Mouse (Mus musculus) midbrain, embryonic 12.5 days (tissue): ENCODE results near the gene Slc19a1. TPM values are rescaled to one million over a fixed set of nuclear protein-coding genes. Genes with fewer than 3 reads are reported as not detected.

ENCODE experiments used
- ATAC-seq: fragments of 200-750 bp; cut with Nextera tagmentation; 2 replicates; pipeline ENCODE4 v1.8.0; 2017; ENCODE audit warnings: low read depth, moderate TSS enrichment, moderate library complexity; ENCODE audit not compliant: low FRiP score
- H3K27ac ChIP-seq: fragments of 300-500 bp; sonication (generic); replicated peaks from 2 replicates; pipeline ENCODE4 v1.5.1; 2016; ENCODE audit warnings: mild to moderate bottlenecking
- H3K27me3 ChIP-seq: fragments of 300-500 bp; sonication (generic); 2 replicates; pipeline ENCODE4 v1.6.1; 2016; ENCODE audit warnings: mild to moderate bottlenecking
- H3K36me3 ChIP-seq: fragments of 300-500 bp; sonication (generic); 2 replicates; pipeline ENCODE4 v1.6.1; 2016
- H3K4me1 ChIP-seq: fragments of 300-500 bp; sonication (generic); 2 replicates; pipeline ENCODE4 v1.6.1; 2016
- H3K4me2 ChIP-seq: fragments of 300-500 bp; sonication (generic); replicated peaks from 2 replicates; pipeline ENCODE4 v1.6.1; 2016; ENCODE audit warnings: mild to moderate bottlenecking, moderate library complexity
- H3K4me3 ChIP-seq: fragments of 300-500 bp; sonication (generic); 2 replicates; pipeline ENCODE4 v1.5.1; 2016; ENCODE audit warnings: mild to moderate bottlenecking
- H3K9ac ChIP-seq: fragments of 300-500 bp; sonication (generic); replicated peaks from 2 replicates; pipeline ENCODE4 v1.6.1; 2016; ENCODE audit warnings: mild to moderate bottlenecking, moderate library complexity
- H3K9me3 ChIP-seq: fragments of 300-500 bp; sonication (generic); 2 replicates; pipeline ENCODE4 v1.6.1; 2016; ENCODE audit warnings: mild to moderate bottlenecking
- WGBS: fragments of 180-500 bp; shearing (Covaris S2); methylation state at CpG from one replicate; pipeline ENCODE4 v1.1.7; 2016; 5-methylcytosine and 5-hydroxymethylcytosine counted together
- polyA plus RNA-seq: library from polyadenylated mRNA; unstranded; fragments of >200 nt; fragmentation: Nextera tagmentation; extraction: Ambion mirVana; gene quantifications from 2 replicates; pipeline ENCODE4 v1.2.1, GENCODE M21; 2016

Gene Slc19a1
- polyA plus RNA-seq, 1 experiment from 2014 or later, result 33.6 TPM

DNA sequence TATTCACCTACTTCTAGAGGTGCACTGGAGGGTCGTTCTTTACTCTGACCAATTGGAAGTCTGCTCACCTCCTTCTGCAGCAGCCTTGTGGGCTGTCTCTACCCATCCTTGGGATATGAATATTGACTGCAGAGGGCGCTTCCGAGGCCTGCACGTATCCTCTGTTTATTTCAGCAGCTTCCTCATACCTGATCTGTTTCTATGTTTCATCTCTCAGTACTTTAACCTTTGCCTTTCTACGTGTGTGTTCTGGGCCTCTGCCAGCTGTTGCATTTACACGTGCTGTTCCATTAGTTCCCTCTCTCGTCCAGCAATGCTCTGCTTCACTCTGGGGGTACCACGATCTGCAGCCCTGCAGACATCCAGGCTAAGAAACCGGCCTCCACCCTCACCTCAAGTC is 14.4 kb upstream of the Slc19a1 start:
- no peaks in the 10 kb centered on the region for H3K36me3 ChIP-seq
- H3K9ac ChIP-seq, result no peak overlapping the region
- H3K27me3 ChIP-seq, result no peaks in the 10 kb centered on the region
- no peak for ATAC-seq
- 0 out of 2 replicates have a peak, but pooled peaks cover 2% of the 10 kb centered on the region for H3K4me1 ChIP-seq
- H3K4me3 ChIP-seq, result no peak overlapping the region
- H3K9me3 ChIP-seq, result no peaks in the 10 kb centered on the region
- 77% methylated on average over 9 of the region's 9 CpGs for WGBS
- H3K4me2 ChIP-seq, result no peak overlapping the region
- H3K27ac ChIP-seq, result no peak overlapping the region

- no peaks in the 10 kb centered on the region for H3K9me3 ChIP-seq
- H3K4me2 ChIP-seq, result peak overlapping the region; percentile 31
- no peaks in the 10 kb centered on the region for H3K27me3 ChIP-seq
- 32% methylated on average over 17 of the region's 17 CpGs for WGBS
- no peak overlapping the region for H3K4me3 ChIP-seq
- no peaks in the 10 kb centered on the region for H3K36me3 ChIP-seq
- peak overlapping the region; percentile 13; the same call in 1 of the 2 replicates for H3K9ac ChIP-seq
- 0 out of 2 replicates have a peak, but pooled peaks cover 2% of the 10 kb centered on the region for H3K4me1 ChIP-seq
- peak; percentile 77 for ATAC-seq
- no peak overlapping the region for H3K27ac ChIP-seq
These were observed 10.5 kb upstream of the Slc19a1 start for GRCm38 (mm10) chr10:77021399-77022052.

- H3K36me3 ChIP-seq, result no peaks in the 10 kb centered on the region
- H3K27ac ChIP-seq, result no peak overlapping the region
- H3K9me3 ChIP-seq, result no peaks in the 10 kb centered on the region
- no peak overlapping the region for H3K4me2 ChIP-seq
- 0 out of 2 replicates have a peak, but pooled peaks cover 1% of the 10 kb centered on the region for H3K4me1 ChIP-seq
- no peak for ATAC-seq
- WGBS, result 88% methylated on average over 13 of the region's 13 CpGs
- H3K9ac ChIP-seq, result no peak overlapping the region
- no peaks in the 10 kb centered on the region for H3K27me3 ChIP-seq
- no peak overlapping the region for H3K4me3 ChIP-seq
These were observed 9.5 kb upstream of the Slc19a1 start for GRCm38 (mm10) chr10:77022301-77023130.

GRCm38 (mm10) chr10:77024231-77024630 is 7.8 kb upstream of the Slc19a1 start:
- ATAC-seq, result no peak
- H3K36me3 ChIP-seq, result no peaks in the 10 kb centered on the region
- no peaks in the 10 kb centered on the region for H3K9me3 ChIP-seq
- WGBS, result 80% methylated on average over 5 of the region's 5 CpGs
- H3K4me1 ChIP-seq, result no peaks in the 10 kb centered on the region
- no peak overlapping the region for H3K9ac ChIP-seq
- H3K4me2 ChIP-seq, result no peak overlapping the region
- no peaks in the 10 kb centered on the region for H3K27me3 ChIP-seq
- H3K27ac ChIP-seq, result no peak overlapping the region
- H3K4me3 ChIP-seq, result no peak overlapping the region

DNA sequence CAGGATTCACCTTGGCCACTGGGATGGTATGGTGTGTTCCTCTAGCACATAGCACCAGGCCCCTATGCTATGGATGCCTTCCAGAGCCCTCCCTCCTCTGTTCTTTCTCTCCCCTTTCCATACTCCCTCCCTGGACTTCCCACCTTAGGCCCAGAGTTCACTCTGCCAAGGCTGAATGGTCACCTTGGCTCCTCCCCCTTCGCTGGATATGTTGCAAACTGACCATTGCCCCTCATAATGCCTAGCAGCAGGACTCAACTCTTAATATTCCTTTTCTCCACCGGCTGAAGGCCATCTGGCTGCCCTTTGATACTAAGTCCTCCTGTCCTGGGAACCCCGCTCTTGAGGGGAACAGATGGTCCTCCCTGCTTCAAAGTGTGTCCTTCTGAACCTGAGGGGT is 5.1 kb upstream of the Slc19a1 start:
- Histone ChIP-seq H3K27me3 (peaks cover 13% of the 10 kb centered on the region), H3K27ac (no peak overlapping the region), H3K4me3 (no peak overlapping the region), H3K4me1 (peaks cover under 1% of the 10 kb centered on the region; the same call in 1 of the 2 replicates), H3K36me3 (no peaks in the 10 kb centered on the region), H3K9ac (no peak overlapping the region), H3K4me2 (no peak overlapping the region), H3K9me3 (no peaks in the 10 kb centered on the region)
- 78% methylated on average over 3 of the region's 3 CpGs for WGBS
- ATAC-seq, result no peak

DNA sequence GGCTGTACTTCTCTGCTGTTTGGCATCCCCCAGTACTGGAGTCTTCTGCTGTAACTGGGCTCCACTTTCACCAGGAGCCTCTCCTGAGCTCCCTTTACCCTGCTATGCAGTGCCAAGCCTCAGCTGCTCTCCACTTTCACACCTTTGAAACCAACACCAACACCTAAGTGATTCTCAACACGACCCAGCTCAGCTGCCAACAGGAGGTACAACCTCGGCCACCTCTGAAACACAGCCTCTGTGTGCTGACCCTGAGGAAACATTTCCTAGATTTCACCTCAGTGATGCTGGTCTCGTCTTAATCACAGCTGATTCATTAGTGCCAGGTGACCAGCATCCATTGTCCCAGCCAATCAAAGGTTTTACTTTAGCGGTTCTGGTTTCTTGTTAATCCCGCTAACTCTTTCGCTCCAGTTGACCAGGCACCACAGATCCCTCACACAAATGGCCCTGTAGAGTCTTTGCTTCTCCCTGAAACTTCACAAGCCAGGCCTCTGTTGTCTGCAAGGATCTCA is 3.2 kb upstream of the Slc19a1 start:
- no peaks in the 10 kb centered on the region for H3K36me3 ChIP-seq
- H3K4me3 ChIP-seq, result no peak overlapping the region
- no peaks in the 10 kb centered on the region for H3K9me3 ChIP-seq
- H3K4me2 ChIP-seq, result no peak overlapping the region
- ATAC-seq, result no peak
- H3K27ac ChIP-seq, result no peak overlapping the region
- H3K4me1 ChIP-seq, result peaks cover 11% of the 10 kb centered on the region
- WGBS, result 79% methylated on average over 6 of the region's 6 CpGs
- no peak overlapping the region for H3K9ac ChIP-seq
- peaks cover 17% of the 10 kb centered on the region for H3K27me3 ChIP-seq

- Histone ChIP-seq H3K4me3 (no peak overlapping the region), H3K9ac (no peak overlapping the region), H3K4me2 (no peak overlapping the region), H3K36me3 (no peaks in the 10 kb centered on the region), H3K4me1 (peaks cover 20% of the 10 kb centered on the region), H3K27me3 (peaks cover 17% of the 10 kb centered on the region), H3K27ac (no peak overlapping the region), H3K9me3 (no peaks in the 10 kb centered on the region)
- no peak for ATAC-seq
- WGBS, result 90% methylated on average over 4 of the region's 4 CpGs
These were observed 2.3 kb upstream of the Slc19a1 start for GRCm38 (mm10) chr10:77029761-77030160.

- no peak overlapping the region for H3K9ac ChIP-seq
- peaks cover 27% of the 10 kb centered on the region for H3K4me1 ChIP-seq
- H3K27me3 ChIP-seq, result peaks cover 17% of the 10 kb centered on the region
- no peak overlapping the region for H3K27ac ChIP-seq
- H3K9me3 ChIP-seq, result no peaks in the 10 kb centered on the region
- ATAC-seq, result no peak
- H3K36me3 ChIP-seq, result no peaks in the 10 kb centered on the region
- WGBS, result 92% methylated on average over 5 of the region's 5 CpGs
- H3K4me3 ChIP-seq, result no peak overlapping the region
- no peak overlapping the region for H3K4me2 ChIP-seq
These were observed 1.4 kb upstream of the Slc19a1 start for GRCm38 (mm10) chr10:77030666-77031065.

GRCm38 (mm10) chr10:77032591-77033322 is 716 bp downstream of the Slc19a1 start:
- peaks cover 27% of the 10 kb centered on the region for H3K4me1 ChIP-seq
- H3K36me3 ChIP-seq, result no peaks in the 10 kb centered on the region
- peaks cover 17% of the 10 kb centered on the region for H3K27me3 ChIP-seq
- peak overlapping the region; percentile 39 for H3K27ac ChIP-seq
- H3K4me3 ChIP-seq, result peak overlapping the region; percentile 55
- peak overlapping the region; percentile 71 for H3K9ac ChIP-seq
- under 1% methylated on average over 49 of the region's 49 CpGs for WGBS
- H3K9me3 ChIP-seq, result no peaks in the 10 kb centered on the region
- peak overlapping the region; percentile 77 for H3K4me2 ChIP-seq
- peak; percentile 93 for ATAC-seq

GRCm38 (mm10) chr10:77033323-77034025 is 1.4 kb downstream of the Slc19a1 start:
- under 1% methylated on average over 30 of the region's 30 CpGs for WGBS
- peaks cover 2% of the 10 kb centered on the region; the same call in 1 of the 2 replicates for H3K36me3 ChIP-seq
- H3K4me1 ChIP-seq, result peaks cover 27% of the 10 kb centered on the region
- peak overlapping the region; percentile 77 for H3K4me2 ChIP-seq
- H3K9me3 ChIP-seq, result no peaks in the 10 kb centered on the region
- H3K4me3 ChIP-seq, result peak overlapping the region; percentile 55
- peak overlapping the region; percentile 58 for H3K9ac ChIP-seq
- ATAC-seq, result peak; percentile 69
- no peak overlapping the region for H3K27ac ChIP-seq
- H3K27me3 ChIP-seq, result peaks cover 17% of the 10 kb centered on the region

DNA sequence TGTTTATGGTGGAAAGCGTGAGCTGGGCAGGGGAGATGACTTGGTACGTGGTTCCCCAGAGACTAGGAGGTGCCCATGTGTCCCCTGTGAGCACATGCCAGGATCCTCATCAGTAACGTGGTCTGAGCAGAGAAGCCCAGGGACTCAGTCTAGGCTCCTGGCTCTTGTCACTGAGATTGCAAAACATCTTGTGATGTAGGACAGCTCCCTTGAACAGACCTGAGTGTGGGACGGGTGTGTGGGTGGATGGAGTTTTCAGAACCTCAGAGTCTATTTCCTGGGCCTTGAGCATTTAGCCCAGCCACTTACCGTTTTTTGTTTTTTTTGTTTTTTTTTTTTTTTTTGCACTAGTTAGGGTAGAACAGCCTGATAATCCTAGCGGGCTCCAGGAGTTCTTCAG is 3.4 kb downstream of the Slc19a1 start:
- 89% methylated on average over 6 of the region's 6 CpGs for WGBS
- no peak for ATAC-seq

More for the DNA sequence above, 3.4 kb downstream of the Slc19a1 start:
- no peak overlapping the region for H3K4me2 ChIP-seq
- peaks cover 27% of the 10 kb centered on the region for H3K4me1 ChIP-seq
- H3K4me3 ChIP-seq, result no peak overlapping the region
- no peaks in the 10 kb centered on the region for H3K9me3 ChIP-seq
- H3K27me3 ChIP-seq, result peaks cover 17% of the 10 kb centered on the region
- H3K27ac ChIP-seq, result no peak overlapping the region
- H3K9ac ChIP-seq, result no peak overlapping the region
- peaks cover 19% of the 10 kb centered on the region for H3K36me3 ChIP-seq
